8 mouse cellular contexts compared by ENCODE assay signal in genomic region chr1:183117827-183118825, GRCm38 (mm10).
DNase-seq lines count a peak whose midpoint lies in the region; ATAC-seq and TF ChIP-seq lines count a peak whose summit lies in the region.

No protein-coding gene starts in this region.

- peak; percentile 46 for DNase-seq in ovary, postnatal 36 days (ENCODE audit: low spot score)
- no peak for DNase-seq in ovary, postnatal 10 days (ENCODE audit: low spot score)
- peak; percentile 34 for DNase-seq in hindbrain, postnatal 0 days (ENCODE audit: low spot score)
- no peak for DNase-seq in urinary bladder, adult 2 months (ENCODE audit: low spot score)
- DNase-seq in frontal cortex, postnatal 14 days (ENCODE audit: low spot score in 2 of 2), result no peak

- H3K4me3 ChIP-seq in heart, embryonic 13.5 days, result no peak overlapping the region
- no peak overlapping the region for H3K4me3 ChIP-seq in heart, embryonic 11.5 days (ENCODE audit: low read depth, low read length)
- H3K4me3 ChIP-seq in hindbrain, postnatal 0 days (ENCODE audit: low read length), result no peak overlapping the region
- no peak overlapping the region for H3K4me3 ChIP-seq in neural tube, embryonic 15.5 days (replicated peaks)

- peak overlapping the region; percentile 39; the same call in 1 of the 2 replicates for H3K27ac ChIP-seq in heart, embryonic 13.5 days (replicated peaks)
- H3K27ac ChIP-seq in heart, embryonic 11.5 days (ENCODE audit: low read depth, low read length), result no peak overlapping the region
- H3K27ac ChIP-seq in hindbrain, postnatal 0 days, result no peak overlapping the region; the same call in 1 of the 2 replicates
- peak overlapping the region; percentile 67 for H3K27ac ChIP-seq in neural tube, embryonic 15.5 days (replicated peaks)

- peak overlapping the region; percentile 0; the same call in 1 of the 2 replicates for H3K4me2 ChIP-seq in heart, embryonic 13.5 days
- H3K4me2 ChIP-seq in heart, embryonic 11.5 days, result no peak overlapping the region
- peak overlapping the region; percentile 16; the same call in 1 of the 2 replicates for H3K4me2 ChIP-seq in hindbrain, postnatal 0 days (ENCODE audit: low read depth, low read length)
- H3K4me2 ChIP-seq in neural tube, embryonic 15.5 days, result peak overlapping the region; percentile 4; the same call in 1 of the 2 replicates

- H3K4me1 ChIP-seq in heart, embryonic 13.5 days, result peaks cover 58% of the 10 kb centered on the region
- peaks cover 14% of the 10 kb centered on the region for H3K4me1 ChIP-seq in heart, embryonic 11.5 days (ENCODE audit: control insufficient read depth, insufficient read depth, low read length)
- H3K4me1 ChIP-seq in hindbrain, postnatal 0 days (ENCODE audit: insufficient read depth, low read length), result 0 out of 2 replicates have a peak, but pooled peaks cover 6% of the 10 kb centered on the region
- peaks cover 62% of the 10 kb centered on the region for H3K4me1 ChIP-seq in neural tube, embryonic 15.5 days

- no peaks in the 10 kb centered on the region for H3K36me3 ChIP-seq in heart, embryonic 13.5 days
- H3K36me3 ChIP-seq in heart, embryonic 11.5 days (ENCODE audit: control insufficient read depth, insufficient read depth, low read length), result no peaks in the 10 kb centered on the region
- no peaks in the 10 kb centered on the region for H3K36me3 ChIP-seq in hindbrain, postnatal 0 days (ENCODE audit: insufficient read depth, low read length)
- H3K36me3 ChIP-seq in neural tube, embryonic 15.5 days, result no peaks in the 10 kb centered on the region

- no peak for ATAC-seq in heart, embryonic 13.5 days (ENCODE audit: extremely low read depth, insufficient number of reproducible peaks, low FRiP score, low TSS enrichment)
- ATAC-seq in heart, embryonic 11.5 days (replicated peaks; ENCODE audit: insufficient number of reproducible peaks, low FRiP score, low TSS enrichment), result no peak
- ATAC-seq in hindbrain, postnatal 0 days, result peak; percentile 18; the same call in 1 of the 2 replicates
- ATAC-seq in neural tube, embryonic 15.5 days (ENCODE audit: low FRiP score), result no peak

- no peak for TF ChIP-seq CTCF in hindbrain, postnatal 0 days (IDR thresholded peaks at IDR 0.05; ENCODE audit: low read depth)

- H3K27me3 ChIP-seq in heart, embryonic 13.5 days (replicated peaks), result no peaks in the 10 kb centered on the region
- no peaks in the 10 kb centered on the region for H3K27me3 ChIP-seq in heart, embryonic 11.5 days (ENCODE audit: control insufficient read depth, insufficient read depth, low read length)
- no peaks in the 10 kb centered on the region for H3K27me3 ChIP-seq in hindbrain, postnatal 0 days (ENCODE audit: insufficient read depth, low read length)
- H3K27me3 ChIP-seq in neural tube, embryonic 15.5 days (replicated peaks), result no peaks in the 10 kb centered on the region

- 0 out of 2 replicates have a peak overlapping the region, but pooled peaks have one; percentile 37 for H3K9ac ChIP-seq in heart, embryonic 13.5 days
- H3K9ac ChIP-seq in heart, embryonic 11.5 days (ENCODE audit: low read depth, low read length), result no peak overlapping the region
- no peak overlapping the region for H3K9ac ChIP-seq in hindbrain, postnatal 0 days (replicated peaks; ENCODE audit: low read length)
- no peak overlapping the region for H3K9ac ChIP-seq in neural tube, embryonic 15.5 days (replicated peaks)

- H3K9me3 ChIP-seq in heart, embryonic 13.5 days, result no peaks in the 10 kb centered on the region
- no peaks in the 10 kb centered on the region for H3K9me3 ChIP-seq in heart, embryonic 11.5 days (replicated peaks; ENCODE audit: control insufficient read depth, low read length)
- H3K9me3 ChIP-seq in hindbrain, postnatal 0 days (ENCODE audit: low read length), result no peaks in the 10 kb centered on the region
- no peaks in the 10 kb centered on the region for H3K9me3 ChIP-seq in neural tube, embryonic 15.5 days (replicated peaks)

- WGBS in heart, embryonic 13.5 days, result 53% methylated on average over 21 of the region's 21 CpGs
- WGBS in heart, embryonic 11.5 days (ENCODE audit: insufficient replicate concordance), result 70% methylated on average over 21 of the region's 21 CpGs
- WGBS in hindbrain, postnatal 0 days, result 30% methylated on average over 21 of the region's 21 CpGs
- WGBS in neural tube, embryonic 15.5 days, result 36% methylated on average over 21 of the region's 21 CpGs

Comparison
In these comparisons a context has a peak if more than half of its experiments do, and no peak if none do; other contexts are left out.
1. H3K27ac ChIP-seq: peak in heart, embryonic 13.5 days (single experiment) and neural tube, embryonic 15.5 days (single experiment); none in heart, embryonic 11.5 days (single experiment) and hindbrain, postnatal 0 days (single experiment).
2. DNase-seq: peak in ovary, postnatal 36 days (single experiment) and hindbrain, postnatal 0 days (single experiment); none in ovary, postnatal 10 days (single experiment), urinary bladder, adult 2 months (single experiment) and frontal cortex, postnatal 14 days (0 of 2).